Mouse (Mus musculus) neural tube, embryonic 15.5 days (tissue): ENCODE results near the gene Fbxw11. TPM values are rescaled to one million over a fixed set of nuclear protein-coding genes. Genes with fewer than 3 reads are reported as not detected.
"Not testable (repeated sequence)": the region's sequence is repeated elsewhere in the genome, so short reads cannot be mapped to it uniquely, and the experiment has no call there.

ENCODE experiments used
- ATAC-seq: fragments of 200-750 bp; cut with Nextera tagmentation; 2 replicates; pipeline ENCODE4 v1.8.0; 2017; ENCODE audit warnings: mild to moderate bottlenecking, moderate TSS enrichment, moderate library complexity; ENCODE audit not compliant: low FRiP score
- H3K27ac ChIP-seq: fragments of 300-500 bp; sonication (generic); replicated peaks from 2 replicates; pipeline ENCODE4 v1.5.1; 2015; ENCODE audit warnings: mild to moderate bottlenecking, inconsistent platforms
- H3K27me3 ChIP-seq: fragments of 300-500 bp; sonication (generic); replicated peaks from 2 replicates; pipeline ENCODE4 v1.6.1; 2015; ENCODE audit warnings: inconsistent platforms
- H3K36me3 ChIP-seq: fragments of 300-500 bp; sonication (generic); 2 replicates; pipeline ENCODE4 v1.6.1; 2015; ENCODE audit warnings: inconsistent platforms
- H3K4me1 ChIP-seq: fragments of 300-500 bp; sonication (generic); 2 replicates; pipeline ENCODE4 v1.6.1; 2015; ENCODE audit warnings: inconsistent platforms
- H3K4me2 ChIP-seq: fragments of 300-500 bp; sonication (generic); 2 replicates; pipeline ENCODE4 v1.6.1; 2015; ENCODE audit warnings: inconsistent platforms, mild to moderate bottlenecking, moderate library complexity
- H3K4me3 ChIP-seq: fragments of 300-500 bp; sonication (generic); replicated peaks from 2 replicates; pipeline ENCODE4 v1.5.1; 2015; ENCODE audit warnings: mild to moderate bottlenecking, inconsistent platforms
- H3K9ac ChIP-seq: fragments of 300-500 bp; sonication (generic); replicated peaks from 2 replicates; pipeline ENCODE4 v1.6.1; 2015; ENCODE audit warnings: mild to moderate bottlenecking, inconsistent platforms
- H3K9me3 ChIP-seq: fragments of 300-500 bp; sonication (generic); replicated peaks from 2 replicates; pipeline ENCODE4 v1.6.1; 2016; ENCODE audit warnings: inconsistent platforms
- WGBS: fragments of 180-500 bp; shearing (Covaris S2); methylation state at CpG from one replicate; pipeline ENCODE4 v1.1.7; 2015; ENCODE audit warnings: mixed read lengths; 5-methylcytosine and 5-hydroxymethylcytosine counted together
- polyA plus RNA-seq: library from polyadenylated mRNA; unstranded; fragments of >200 nt; fragmentation: Nextera tagmentation; extraction: Ambion mirVana; gene quantifications from 2 replicates; pipeline ENCODE4 v1.2.1, GENCODE M21; 2015

The Fbxw11 gene
- polyA plus RNA-seq, 1 experiment from 2014 or later: 110 TPM

- Histone ChIP-seq H3K27ac (no peak overlapping the region), H3K4me3 (no peak overlapping the region)
- 95% methylated on average over 29 of the region's 29 CpGs for WGBS
These were observed 28.1 kb upstream of the Fbxw11 start for GRCm38 (mm10) chr11:32614463-32614862.

DNA sequence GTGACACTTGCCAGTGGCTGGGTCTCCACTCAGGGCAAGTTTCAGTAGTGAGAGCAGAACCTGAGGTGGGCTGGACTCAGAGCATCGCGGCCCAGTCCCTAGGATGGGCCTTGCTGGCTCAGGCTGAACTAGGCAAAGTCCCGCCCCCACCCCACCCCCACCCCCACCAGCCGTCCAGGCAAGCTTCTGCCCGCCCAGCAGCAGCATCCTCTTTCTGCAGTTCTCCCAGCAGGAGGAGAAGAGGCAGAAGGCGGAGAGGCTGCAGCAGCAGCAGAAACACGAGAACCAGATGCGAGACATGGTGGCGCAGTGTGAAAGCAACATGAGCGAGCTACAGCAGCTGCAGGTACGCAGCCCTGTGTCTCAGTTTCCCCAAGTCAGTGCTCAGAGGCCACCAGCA is 27.0 kb upstream of the Fbxw11 start:
- 0 out of 2 replicates have a peak, but pooled peaks cover 4% of the 10 kb centered on the region for H3K36me3 ChIP-seq
- no peaks in the 10 kb centered on the region for H3K9me3 ChIP-seq
- no peak overlapping the region for H3K4me3 ChIP-seq
- WGBS: 30% methylated on average over 11 of the region's 11 CpGs
- peaks cover 12% of the 10 kb centered on the region for H3K4me1 ChIP-seq
- ATAC-seq: no peak
- H3K27ac ChIP-seq: no peak overlapping the region
- no peak overlapping the region for H3K4me2 ChIP-seq
- H3K27me3 ChIP-seq: no peaks in the 10 kb centered on the region
- H3K9ac ChIP-seq: no peak overlapping the region

More at GRCm38 (mm10) chr11:32614463-32614862, 28.1 kb upstream of the Fbxw11 start:
- Histone ChIP-seq H3K27me3 (no peaks in the 10 kb centered on the region), H3K4me1 (peaks cover 6% of the 10 kb centered on the region; the same call in 1 of the 2 replicates), H3K36me3 (0 out of 2 replicates have a peak, but pooled peaks cover 4% of the 10 kb centered on the region), H3K4me2 (no peak overlapping the region), H3K9ac (no peak overlapping the region), H3K9me3 (no peaks in the 10 kb centered on the region)
- no peak for ATAC-seq

- 88% methylated on average over 6 of the region's 6 CpGs for WGBS
- H3K4me1 ChIP-seq: peaks cover 12% of the 10 kb centered on the region
These were observed 26.4 kb upstream of the Fbxw11 start for GRCm38 (mm10) chr11:32616091-32616490.

DNA sequence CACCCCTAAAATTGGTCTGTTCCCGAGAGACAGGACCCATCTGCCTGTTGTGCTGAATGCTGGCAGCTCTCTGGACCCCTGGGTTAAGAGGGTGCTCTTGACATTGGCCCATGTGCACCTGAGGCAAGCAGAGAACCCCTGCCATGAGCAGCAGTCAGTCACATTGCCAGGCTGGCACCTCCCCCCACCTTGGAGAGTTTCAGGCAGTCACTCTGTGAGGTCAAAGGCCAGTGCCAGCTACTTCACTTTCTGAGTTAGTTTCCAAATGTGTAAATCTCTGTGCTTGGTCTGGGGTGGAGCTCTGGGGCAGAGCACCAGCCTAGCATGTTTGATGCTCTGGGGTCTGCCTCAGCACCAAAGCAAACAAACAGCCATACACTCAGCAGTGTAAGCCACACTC is 24.5 kb upstream of the Fbxw11 start:
- H3K27ac ChIP-seq: no peak overlapping the region
- no peak for ATAC-seq
- peaks cover 17% of the 10 kb centered on the region for H3K4me1 ChIP-seq
- H3K36me3 ChIP-seq: 0 out of 2 replicates have a peak, but pooled peaks cover 4% of the 10 kb centered on the region
- no peak overlapping the region for H3K4me2 ChIP-seq
- no peaks in the 10 kb centered on the region for H3K27me3 ChIP-seq
- no peak overlapping the region for H3K4me3 ChIP-seq
- no peaks in the 10 kb centered on the region for H3K9me3 ChIP-seq
- no peak overlapping the region for H3K9ac ChIP-seq
- WGBS: 84% methylated on average over 1 of the region's 1 CpGs

More at GRCm38 (mm10) chr11:32616091-32616490, 26.4 kb upstream of the Fbxw11 start:
- Histone ChIP-seq H3K4me2 (no peak overlapping the region), H3K27me3 (no peaks in the 10 kb centered on the region), H3K9ac (no peak overlapping the region), H3K4me3 (no peak overlapping the region), H3K36me3 (0 out of 2 replicates have a peak, but pooled peaks cover 4% of the 10 kb centered on the region), H3K9me3 (no peaks in the 10 kb centered on the region), H3K27ac (no peak overlapping the region)
- ATAC-seq: no peak

DNA sequence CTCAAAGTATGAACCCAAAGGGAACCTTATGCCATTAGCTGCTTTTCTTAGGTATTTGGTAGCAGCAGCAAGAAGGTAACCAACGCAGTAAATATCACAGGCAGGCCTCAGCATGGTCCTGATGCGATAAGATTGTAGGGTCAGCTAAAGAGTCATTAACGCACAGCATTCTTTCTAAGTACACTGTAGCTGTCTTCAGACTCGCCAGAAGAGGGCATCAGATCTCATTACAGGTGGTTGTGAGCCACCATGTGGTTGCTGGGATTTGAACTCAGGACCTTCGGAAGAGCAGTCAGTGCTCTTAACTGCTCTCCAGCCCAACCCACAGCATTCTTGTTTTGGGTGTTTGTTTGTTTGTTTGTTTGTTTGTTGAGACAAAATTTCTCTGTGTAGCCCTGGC is 23.9 kb upstream of the Fbxw11 start:
- H3K27me3 ChIP-seq, ATAC-seq, H3K36me3 ChIP-seq, H3K4me2 ChIP-seq, H3K9me3 ChIP-seq, H3K9ac ChIP-seq, H3K4me3 ChIP-seq, H3K27ac ChIP-seq: not testable (repeated sequence)
- WGBS: 83% methylated on average over 5 of the region's 5 CpGs
- H3K4me1 ChIP-seq: peaks cover 20% of the 10 kb centered on the region

DNA sequence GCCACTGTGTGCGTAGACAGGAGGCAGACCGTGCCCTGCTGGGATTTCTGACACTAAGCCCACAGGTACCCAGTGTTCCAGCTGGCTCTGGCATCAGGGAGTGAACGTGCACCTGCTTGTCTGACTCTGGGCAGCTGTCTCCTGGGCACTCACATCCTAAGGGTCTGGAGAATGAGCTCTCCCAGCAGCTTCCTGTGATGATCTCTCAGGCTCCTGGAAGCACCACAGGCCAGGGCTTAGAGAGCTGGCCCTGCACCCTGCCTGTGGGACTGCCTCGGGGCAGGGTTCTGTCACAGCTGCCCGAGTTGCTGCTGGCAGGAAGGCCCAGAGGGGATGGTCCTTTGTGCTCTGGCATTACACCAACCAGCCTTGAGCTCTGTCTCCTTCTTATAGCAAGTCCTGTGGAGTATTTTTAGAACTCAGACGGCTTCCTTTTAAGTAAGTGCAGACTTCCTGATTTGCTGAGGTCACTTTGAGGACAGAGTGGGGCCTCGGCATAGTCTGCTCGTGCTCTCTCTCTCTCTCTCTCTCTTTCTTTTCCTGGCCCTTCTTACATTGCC is 23.2 kb upstream of the Fbxw11 start:
- no peak for ATAC-seq
- Histone ChIP-seq H3K4me1 (peaks cover 20% of the 10 kb centered on the region), H3K9ac (no peak overlapping the region), H3K4me2 (no peak overlapping the region), H3K4me3 (no peak overlapping the region), H3K27me3 (no peaks in the 10 kb centered on the region), H3K27ac (0 out of 2 replicates have a peak overlapping the region, but pooled peaks have one; percentile 23), H3K36me3 (no peaks in the 10 kb centered on the region), H3K9me3 (no peaks in the 10 kb centered on the region)
- 40% methylated on average over 8 of the region's 8 CpGs for WGBS

DNA sequence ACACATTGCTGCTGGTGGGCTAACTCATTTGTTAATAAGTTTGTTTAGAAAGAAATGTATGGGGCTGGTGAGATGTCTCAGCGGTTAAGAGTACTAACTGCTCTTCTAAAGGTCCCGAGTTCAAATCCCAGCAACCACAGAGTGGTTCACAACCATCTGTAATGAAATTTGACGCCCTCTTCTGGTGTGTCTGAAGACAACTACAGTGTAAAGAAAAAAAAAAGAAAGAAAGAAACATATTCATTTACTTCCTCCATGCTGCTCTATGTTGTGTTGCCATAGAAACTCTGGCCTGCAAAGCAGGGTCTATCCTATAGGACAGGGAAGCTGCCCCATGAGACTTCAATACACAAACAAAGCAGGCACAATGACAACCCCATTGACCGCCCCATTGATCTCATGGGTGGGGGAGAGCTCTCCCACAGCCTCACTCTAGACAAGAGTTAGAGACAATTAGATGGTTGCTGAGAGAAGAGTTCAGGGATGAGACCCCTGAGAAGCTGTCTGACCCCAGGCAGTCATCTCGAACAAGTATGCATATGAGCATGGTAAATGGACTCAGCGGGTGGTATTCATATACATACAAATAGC is 22.6 kb upstream of the Fbxw11 start:
- H3K4me2 ChIP-seq: no peak overlapping the region
- H3K27me3 ChIP-seq: no peaks in the 10 kb centered on the region
- H3K9ac ChIP-seq: no peak overlapping the region
- 65% methylated on average over 6 of the region's 6 CpGs for WGBS
- H3K9me3 ChIP-seq: no peaks in the 10 kb centered on the region
- no peak overlapping the region; the same call in 1 of the 2 replicates for H3K27ac ChIP-seq
- H3K36me3 ChIP-seq: no peaks in the 10 kb centered on the region
- H3K4me3 ChIP-seq: no peak overlapping the region
- peaks cover 20% of the 10 kb centered on the region for H3K4me1 ChIP-seq
- ATAC-seq: peak; percentile 12; the same call in 1 of the 2 replicates

DNA sequence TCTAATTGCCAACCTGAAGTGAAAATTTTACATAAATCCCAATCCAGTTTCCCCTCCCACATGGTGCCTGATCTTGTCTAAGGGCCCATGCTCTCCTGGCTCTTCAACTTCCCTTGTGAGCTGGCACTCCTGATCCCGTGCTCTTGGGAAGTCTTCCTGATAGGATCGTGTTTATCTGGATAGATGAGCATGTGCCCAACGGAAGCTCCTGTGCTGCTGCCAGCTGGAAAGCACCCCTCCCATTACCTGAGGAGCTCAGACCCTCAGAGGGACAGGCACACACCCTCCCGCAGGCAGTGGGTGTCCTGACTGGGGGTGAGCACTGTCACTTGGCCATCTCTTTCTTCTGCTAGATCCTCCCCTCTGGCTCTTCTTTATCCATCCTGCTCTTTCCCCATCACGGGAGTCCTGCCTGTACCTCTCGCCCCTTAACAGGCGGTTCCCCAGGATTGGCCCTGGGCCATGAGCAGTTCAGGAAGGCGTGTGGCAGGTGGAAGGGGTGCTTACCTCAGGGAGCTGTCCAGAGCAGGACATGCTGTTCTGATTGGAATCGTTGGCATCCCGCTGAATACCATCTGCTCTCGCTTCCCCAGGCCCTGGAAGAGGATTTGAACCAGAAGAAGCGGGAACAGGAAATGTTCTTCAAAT is 20.6 kb upstream of the Fbxw11 start:
- WGBS: 81% methylated on average over 12 of the region's 12 CpGs
- Histone ChIP-seq H3K4me1 (peaks cover 20% of the 10 kb centered on the region), H3K27me3 (no peaks in the 10 kb centered on the region), H3K27ac (no peak overlapping the region), H3K9ac (no peak overlapping the region), H3K9me3 (no peaks in the 10 kb centered on the region), H3K36me3 (no peaks in the 10 kb centered on the region), H3K4me2 (no peak overlapping the region), H3K4me3 (no peak overlapping the region)
- ATAC-seq: no peak

DNA sequence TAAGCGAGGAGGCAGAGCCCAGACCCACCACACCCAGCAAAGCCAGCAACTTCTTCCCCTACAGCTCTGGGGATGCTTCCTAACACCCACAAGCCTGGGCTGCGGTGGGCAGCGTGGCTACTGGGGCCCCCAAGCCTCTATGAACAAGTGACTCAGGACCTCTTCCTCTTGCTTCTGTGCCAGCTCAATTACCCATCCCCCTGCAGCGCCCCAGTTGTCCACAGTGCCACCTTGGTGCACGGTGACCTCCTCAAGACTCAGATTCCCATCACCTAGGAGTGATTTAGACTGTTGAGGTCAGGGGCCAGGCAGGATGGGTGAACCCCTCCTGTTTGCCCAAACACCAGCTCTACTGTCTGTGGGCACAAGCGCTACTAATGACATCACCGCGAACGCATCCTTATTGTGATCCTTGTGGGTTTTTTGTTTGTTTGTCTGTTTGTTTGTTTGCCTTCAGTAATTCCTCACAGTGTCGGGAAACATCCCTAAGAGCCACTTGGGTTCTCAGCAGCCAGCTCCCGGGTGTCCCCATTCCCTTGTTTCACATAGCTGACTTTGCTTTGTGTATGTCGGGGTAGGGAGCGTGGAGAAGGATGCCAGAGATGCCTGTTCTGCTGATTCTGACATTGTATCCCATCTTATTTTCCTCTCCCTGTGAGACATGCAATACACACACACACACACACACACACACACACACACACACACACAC is 19.9 kb upstream of the Fbxw11 start:
- no peak overlapping the region for H3K4me3 ChIP-seq
- H3K27ac ChIP-seq: no peak overlapping the region
- H3K36me3 ChIP-seq: no peaks in the 10 kb centered on the region
- H3K9ac ChIP-seq: no peak overlapping the region
- WGBS: 83% methylated on average over 13 of the region's 13 CpGs
- ATAC-seq: no peak
- H3K4me2 ChIP-seq: no peak overlapping the region
- H3K4me1 ChIP-seq: peaks cover 20% of the 10 kb centered on the region
- H3K27me3 ChIP-seq: no peaks in the 10 kb centered on the region
- no peaks in the 10 kb centered on the region for H3K9me3 ChIP-seq

DNA sequence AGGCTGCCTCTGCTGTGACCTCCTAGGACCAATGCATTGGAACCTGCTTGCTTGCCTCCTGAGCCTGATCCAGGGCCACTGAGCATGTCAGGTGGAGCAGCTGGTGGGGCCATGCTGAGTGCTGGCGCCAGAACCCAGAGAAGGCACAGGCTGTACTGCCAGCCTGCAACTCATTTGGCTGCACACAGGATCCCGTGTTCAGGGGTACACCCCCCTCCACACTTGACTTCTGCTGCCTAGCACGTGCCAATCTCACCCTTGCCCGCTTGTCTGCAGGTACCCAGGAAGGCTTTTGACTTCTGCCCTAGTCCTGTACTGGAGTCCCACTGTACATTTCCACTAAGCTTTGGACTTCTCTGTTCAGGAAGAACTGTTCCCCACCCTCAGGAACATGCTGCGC is 19.3 kb upstream of the Fbxw11 start:
- Histone ChIP-seq H3K36me3 (no peaks in the 10 kb centered on the region), H3K9ac (no peak overlapping the region), H3K9me3 (no peaks in the 10 kb centered on the region), H3K4me1 (peaks cover 20% of the 10 kb centered on the region), H3K4me2 (no peak overlapping the region), H3K27ac (no peak overlapping the region), H3K4me3 (no peak overlapping the region), H3K27me3 (no peaks in the 10 kb centered on the region)
- peak; percentile 36; the same call in 1 of the 2 replicates for ATAC-seq
- 67% methylated on average over 5 of the region's 5 CpGs for WGBS

GRCm38 (mm10) chr11:32623912-32624311 is 18.6 kb upstream of the Fbxw11 start:
- Histone ChIP-seq H3K4me2 (no peak overlapping the region), H3K36me3 (no peaks in the 10 kb centered on the region), H3K9ac (no peak overlapping the region), H3K4me1 (peaks cover 19% of the 10 kb centered on the region), H3K27ac (no peak overlapping the region), H3K9me3 (no peaks in the 10 kb centered on the region), H3K27me3 (no peaks in the 10 kb centered on the region), H3K4me3 (no peak overlapping the region)
- 76% methylated on average over 6 of the region's 6 CpGs for WGBS
- ATAC-seq: no peak
